Mouse (Mus musculus): ENCODE results near the gene Eps15. TPM values are rescaled to one million over a fixed set of nuclear protein-coding genes. Genes with fewer than 3 reads are reported as not detected.

Eps15 gene
- polyA plus RNA-seq (2015; fragmentation: Nextera tagmentation; extraction: Ambion mirVana) = 30.2 and 34.8 TPM in 2 replicates

- H3K27ac ChIP-seq = peak within 1 kb of the TSS; percentile 81
- WGBS = 3% methylated on average over 32 of the region's 44 CpGs
These were observed at the start of gene Eps15 for GRCm38 (mm10) chr4:109279689-109280458. Gene Eps15 (plus strand): TSS chr4:109280268.

DNA sequence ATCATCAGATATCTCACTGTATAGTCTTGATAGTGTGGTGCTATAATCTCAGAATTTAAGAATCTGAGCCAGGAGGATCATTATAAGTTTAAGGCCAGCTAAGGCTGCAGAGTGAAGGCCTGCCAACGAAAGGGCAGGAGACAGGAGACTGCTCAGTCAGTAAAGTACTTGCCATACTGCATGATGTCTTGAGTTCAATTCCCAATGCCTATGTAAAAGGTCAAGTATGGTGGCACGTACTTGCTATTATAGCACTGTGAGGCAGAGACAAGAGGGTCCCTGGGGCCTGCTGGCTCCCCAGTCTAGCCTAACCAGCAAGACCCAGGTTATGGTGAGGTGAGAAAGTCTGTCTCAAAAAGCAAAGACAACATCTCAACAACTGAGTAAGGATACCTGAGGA, 45.9 kb upstream of the Eps15 start, which contains the start of gene Calr4:
TSS of gene Calr4 (plus strand) at position 301 of the 400 bp plus-strand sequence.
- 79% methylated on average over 2 of the region's 2 CpGs for WGBS
- Histone ChIP-seq H3K27ac (no peak within 1 kb of the TSS), H3K9me3 (no peaks in the 10 kb centered on the region), H3K9ac (no peak within 1 kb of the TSS), H3K36me3 (no peaks in the 10 kb centered on the region), H3K4me1 (no peaks in the 10 kb centered on the region), H3K4me3 (replicated peaks) (no peak within 1 kb of the TSS), H3K4me2 (no peak within 1 kb of the TSS), H3K27me3 (replicated peaks) (no peaks in the 10 kb centered on the region)
- ATAC-seq (ENCODE audit: insufficient read depth, low FRiP score, low read depth) = no peak

More at GRCm38 (mm10) chr4:109279689-109280458, at the start of gene Eps15:
- peak; percentile 97 for ATAC-seq (ENCODE audit: insufficient read depth, low FRiP score, low read depth)
- Histone ChIP-seq H3K36me3 (no peaks in the 10 kb centered on the region), H3K4me2 (peak within 1 kb of the TSS; percentile 87), H3K9me3 (no peaks in the 10 kb centered on the region), H3K4me3 (replicated peaks) (peak within 1 kb of the TSS; percentile 84), H3K27me3 (replicated peaks) (no peaks in the 10 kb centered on the region), H3K4me1 (peaks cover 15% of the 10 kb centered on the region), H3K9ac (peak within 1 kb of the TSS; percentile 95)

GRCm38 (mm10) chr4:109234806-109235350, 45.2 kb upstream of the Eps15 start:
- Histone ChIP-seq H3K4me2 (no peak overlapping the region), H3K27me3 (replicated peaks) (no peaks in the 10 kb centered on the region), H3K36me3 (no peaks in the 10 kb centered on the region), H3K4me3 (replicated peaks) (no peak overlapping the region), H3K9ac (no peak overlapping the region), H3K27ac (no peak overlapping the region), H3K9me3 (no peaks in the 10 kb centered on the region), H3K4me1 (no peaks in the 10 kb centered on the region)
- ATAC-seq (ENCODE audit: insufficient read depth, low FRiP score, low read depth) = no peak
- 64% methylated on average over 9 of the region's 9 CpGs for WGBS

DNA sequence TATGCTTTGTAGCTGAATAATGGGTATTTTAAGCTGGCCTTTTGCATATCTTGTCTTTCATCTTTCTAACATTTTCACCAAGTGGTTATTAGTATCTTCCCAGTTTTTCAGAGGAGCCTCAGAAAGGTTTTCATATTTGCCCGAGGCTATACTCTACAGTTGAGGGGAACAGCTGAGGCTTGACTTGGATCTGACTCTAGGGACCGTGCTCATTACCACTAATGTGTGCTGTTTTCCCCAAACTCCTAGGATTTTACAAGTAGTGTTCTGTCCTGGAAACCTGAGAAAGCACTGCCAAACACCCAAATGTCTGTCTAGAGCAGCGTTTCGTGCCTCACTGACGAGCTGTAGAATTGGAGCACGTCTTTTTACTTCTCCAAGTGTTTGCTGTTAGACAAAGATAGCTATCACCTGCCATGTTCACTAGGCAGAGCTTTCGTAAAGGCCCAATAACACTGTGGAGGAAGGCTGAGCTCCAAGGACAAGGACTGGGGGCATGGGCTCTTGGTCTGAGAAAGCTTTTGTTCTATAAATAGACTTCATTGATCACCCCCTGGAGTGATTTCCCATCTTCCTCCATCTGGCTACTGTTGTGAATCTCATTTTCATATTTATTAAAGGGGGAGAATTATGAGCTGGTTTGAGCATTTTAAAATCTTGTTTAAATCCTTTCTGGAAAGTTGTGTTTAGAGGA, 43.7 kb upstream of the Eps15 start:
- Histone ChIP-seq H3K27me3 (replicated peaks) (no peaks in the 10 kb centered on the region), H3K4me1 (no peaks in the 10 kb centered on the region), H3K9ac (no peak overlapping the region), H3K36me3 (no peaks in the 10 kb centered on the region), H3K9me3 (no peaks in the 10 kb centered on the region), H3K4me2 (no peak overlapping the region), H3K4me3 (replicated peaks) (no peak overlapping the region), H3K27ac (no peak overlapping the region)
- 75% methylated on average over 7 of the region's 7 CpGs for WGBS
- no peak for ATAC-seq (ENCODE audit: insufficient read depth, low FRiP score, low read depth)

DNA sequence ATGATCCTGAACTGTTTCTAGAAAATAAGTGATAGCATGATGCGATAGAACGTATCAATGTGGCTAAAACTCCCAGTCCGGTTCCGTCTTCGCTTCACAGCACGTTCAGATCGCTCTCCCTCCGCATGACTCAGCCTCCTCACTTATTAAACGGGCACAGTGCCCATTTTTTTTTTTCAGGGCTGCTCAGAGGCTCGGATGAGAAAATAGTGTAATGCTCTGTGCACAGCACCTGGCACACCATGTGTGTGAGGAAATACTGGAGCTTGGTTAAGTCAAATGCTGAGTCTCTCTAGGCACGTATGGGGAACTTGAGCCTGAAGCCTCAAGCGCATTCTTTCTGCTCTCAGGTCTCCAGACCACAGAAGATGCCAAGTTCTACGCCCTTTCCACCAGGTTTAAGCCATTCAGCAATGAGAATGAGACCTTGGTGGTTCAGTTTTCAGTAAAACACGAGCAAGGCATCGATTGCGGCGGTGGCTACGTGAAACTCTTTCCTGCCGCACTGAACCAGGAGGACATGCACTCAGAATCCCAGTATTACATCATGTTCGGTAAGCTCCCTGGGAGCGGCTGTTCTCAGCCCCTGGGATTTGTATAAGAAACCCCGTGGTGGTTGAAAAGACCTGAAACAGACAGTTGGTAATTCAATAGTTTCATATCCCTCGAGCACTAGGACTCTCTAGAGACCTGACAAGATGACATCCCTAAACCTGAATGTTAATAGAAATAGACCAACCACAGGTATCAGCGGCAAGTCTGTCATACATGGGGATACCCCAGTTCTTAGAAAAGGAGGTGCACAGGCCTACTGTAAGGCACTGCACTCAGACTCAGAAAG, 41.4 kb upstream of the Eps15 start:
- no peaks in the 10 kb centered on the region for H3K27me3 ChIP-seq (replicated peaks)
- no peaks in the 10 kb centered on the region for H3K9me3 ChIP-seq
- no peak for ATAC-seq (ENCODE audit: insufficient read depth, low FRiP score, low read depth)
- H3K4me3 ChIP-seq (replicated peaks) = no peak overlapping the region
- H3K36me3 ChIP-seq = no peaks in the 10 kb centered on the region
- H3K4me2 ChIP-seq = no peak overlapping the region
- H3K9ac ChIP-seq = no peak overlapping the region
- no peaks in the 10 kb centered on the region for H3K4me1 ChIP-seq
- 78% methylated on average over 24 of the region's 24 CpGs for WGBS
- no peak overlapping the region for H3K27ac ChIP-seq

DNA sequence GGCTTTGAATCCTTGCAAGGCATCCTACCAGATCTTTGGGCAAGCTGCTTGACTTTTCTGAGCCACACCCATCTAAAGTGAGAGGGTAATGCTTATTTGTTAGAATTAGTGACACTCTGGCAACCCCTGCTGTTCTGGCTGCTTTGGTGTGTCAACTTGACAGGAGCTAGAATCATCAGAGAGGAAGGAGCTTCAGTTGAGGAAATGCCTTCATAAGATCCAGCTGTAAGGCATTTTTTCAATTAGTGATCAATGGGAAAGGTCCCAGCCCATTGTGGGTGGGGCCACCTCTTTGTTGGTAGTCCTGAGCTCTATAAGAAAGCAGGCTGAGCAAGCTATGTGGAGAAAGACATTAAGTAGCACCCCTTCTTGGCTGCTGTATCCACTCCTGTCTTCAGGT, 38.8 kb upstream of the Eps15 start:
- Histone ChIP-seq H3K9me3 (no peaks in the 10 kb centered on the region), H3K4me1 (no peaks in the 10 kb centered on the region), H3K4me2 (no peak overlapping the region), H3K4me3 (replicated peaks) (no peak overlapping the region), H3K27me3 (replicated peaks) (no peaks in the 10 kb centered on the region), H3K27ac (no peak overlapping the region), H3K36me3 (no peaks in the 10 kb centered on the region), H3K9ac (no peak overlapping the region)
- ATAC-seq (ENCODE audit: insufficient read depth, low FRiP score, low read depth) = no peak

- Histone ChIP-seq H3K27me3 (replicated peaks) (no peaks in the 10 kb centered on the region), H3K27ac (peak overlapping the region; percentile 23; the same call in 1 of the 2 replicates), H3K4me3 (replicated peaks) (no peak overlapping the region), H3K9ac (no peak overlapping the region), H3K4me1 (no peaks in the 10 kb centered on the region), H3K36me3 (no peaks in the 10 kb centered on the region), H3K9me3 (no peaks in the 10 kb centered on the region), H3K4me2 (no peak overlapping the region)
- WGBS = 47% methylated on average over 4 of the region's 4 CpGs
- no peak for ATAC-seq (ENCODE audit: insufficient read depth, low FRiP score, low read depth)
These were observed 38.1 kb upstream of the Eps15 start for GRCm38 (mm10) chr4:109241934-109242333.

- WGBS = 81% methylated on average over 7 of the region's 7 CpGs
- no peaks in the 10 kb centered on the region for H3K4me1 ChIP-seq
- H3K27me3 ChIP-seq (replicated peaks) = no peaks in the 10 kb centered on the region
- H3K9me3 ChIP-seq = no peaks in the 10 kb centered on the region
- no peaks in the 10 kb centered on the region for H3K36me3 ChIP-seq
- no peak overlapping the region for H3K4me2 ChIP-seq
- no peak overlapping the region for H3K4me3 ChIP-seq (replicated peaks)
- no peak for ATAC-seq (ENCODE audit: insufficient read depth, low FRiP score, low read depth)
- H3K9ac ChIP-seq = no peak overlapping the region
- H3K27ac ChIP-seq = no peak overlapping the region
These were observed 35.6 kb upstream of the Eps15 start for GRCm38 (mm10) chr4:109244506-109244905.

GRCm38 (mm10) chr4:109245016-109245620, 35.0 kb upstream of the Eps15 start:
- Histone ChIP-seq H3K36me3 (no peaks in the 10 kb centered on the region), H3K9me3 (no peaks in the 10 kb centered on the region), H3K9ac (no peak overlapping the region), H3K4me2 (no peak overlapping the region), H3K4me3 (replicated peaks) (no peak overlapping the region), H3K4me1 (no peaks in the 10 kb centered on the region), H3K27ac (no peak overlapping the region), H3K27me3 (replicated peaks) (no peaks in the 10 kb centered on the region)
- ATAC-seq (ENCODE audit: insufficient read depth, low FRiP score, low read depth) = no peak
- WGBS = 88% methylated on average over 6 of the region's 6 CpGs

GRCm38 (mm10) chr4:109251605-109252004, 28.5 kb upstream of the Eps15 start:
- no peaks in the 10 kb centered on the region for H3K27me3 ChIP-seq (replicated peaks)
- H3K9ac ChIP-seq = no peak overlapping the region
- H3K4me1 ChIP-seq = 0 out of 2 replicates have a peak, but pooled peaks cover 2% of the 10 kb centered on the region
- no peak overlapping the region for H3K4me3 ChIP-seq (replicated peaks)
- 34% methylated on average over 3 of the region's 3 CpGs for WGBS
- H3K36me3 ChIP-seq = no peaks in the 10 kb centered on the region
- ATAC-seq (ENCODE audit: insufficient read depth, low FRiP score, low read depth) = no peak
- no peaks in the 10 kb centered on the region for H3K9me3 ChIP-seq
- H3K4me2 ChIP-seq = no peak overlapping the region
- no peak overlapping the region for H3K27ac ChIP-seq

DNA sequence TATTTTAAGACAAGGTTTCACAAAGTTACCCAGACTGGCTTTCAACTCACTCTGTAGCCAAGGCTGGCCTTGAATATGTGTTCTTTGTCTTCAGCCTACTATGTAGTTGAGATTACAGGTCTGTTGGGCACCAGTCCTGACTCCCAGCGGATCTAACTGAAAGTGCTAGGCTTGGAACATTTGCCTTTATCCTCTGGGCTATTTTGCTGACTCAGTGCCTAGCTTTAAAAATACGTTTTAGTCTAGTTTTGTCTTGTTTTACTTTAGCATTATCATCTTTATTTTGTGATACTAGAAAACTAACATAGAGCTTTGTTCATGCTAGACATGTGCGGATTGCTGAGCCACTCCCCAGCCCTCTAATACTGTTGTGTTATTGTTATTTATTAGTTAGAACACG, 27.9 kb upstream of the Eps15 start:
- WGBS = 80% methylated on average over 4 of the region's 4 CpGs
- H3K4me1 ChIP-seq = 0 out of 2 replicates have a peak, but pooled peaks cover 2% of the 10 kb centered on the region
- no peaks in the 10 kb centered on the region for H3K27me3 ChIP-seq (replicated peaks)
- no peak overlapping the region for H3K27ac ChIP-seq
- no peaks in the 10 kb centered on the region for H3K9me3 ChIP-seq
- no peak overlapping the region for H3K4me2 ChIP-seq
- no peak overlapping the region for H3K9ac ChIP-seq
- H3K4me3 ChIP-seq (replicated peaks) = no peak overlapping the region
- ATAC-seq (ENCODE audit: insufficient read depth, low FRiP score, low read depth) = no peak
- no peaks in the 10 kb centered on the region for H3K36me3 ChIP-seq

Data from stomach, embryonic 15.5 days (tissue).